Mouse (Mus musculus) CH12.LX (cell line): Measurements from ENCODE around the gene Tbc1d9. TPM values are rescaled to one million over a fixed set of nuclear protein-coding genes. Genes with fewer than 3 reads are reported as not detected.

Experiments used
- DNase-seq: peaks from one replicate; pipeline ENCODE4 v3.0.0-alpha.2; 2013; ENCODE audit errors: extremely low read depth
- H3K27ac ChIP-seq: 2 replicates; pipeline ENCODE4 v1.5.1; 2012; ENCODE audit warnings: low read depth, mild to moderate bottlenecking, control low read depth, moderate library complexity; ENCODE audit not compliant: insufficient read depth
- H3K27me3 ChIP-seq: replicated peaks from 2 replicates; pipeline ENCODE3; 2012; ENCODE audit warnings: inconsistent platforms
- H3K36me3 ChIP-seq, 2 experiments: replicated peaks in 1 of 2; 2 replicates each; pipeline versions ENCODE3 to v1.6.1; 2012; ENCODE audit warnings: inconsistent platforms in 1 of 2, low read length in 1 of 2, mild to moderate bottlenecking in 1 of 2, mixed read lengths in 1 of 2, moderate library complexity in 1 of 2; ENCODE audit not compliant: control insufficient read depth in 1 of 2, insufficient read depth in 1 of 2
- H3K4me1 ChIP-seq, 2 experiments: 2 replicates each; pipeline ENCODE4 v1.6.1; 2012; ENCODE audit warnings: inconsistent platforms in 1 of 2, moderate library complexity in 1 of 2; ENCODE audit not compliant: insufficient read depth in 2 of 2, control insufficient read depth in 1 of 2
- H3K4me2 ChIP-seq: 2 replicates; pipeline ENCODE4 v1.6.1; 2012; ENCODE audit warnings: low read depth, mild to moderate bottlenecking, control low read depth; ENCODE audit not compliant: poor library complexity, insufficient read depth, severe bottlenecking
- H3K4me3 ChIP-seq, 3 experiments: fragments of 150-350 bp in 1 of 3; sonication (generic) in 1 of 3; replicated peaks in 1 of 3; 2 replicates each; pipeline versions ENCODE3 to v1.5.1; 2011 to 2012; ENCODE audit warnings: low read depth in 2 of 3, low read length in 2 of 3, mild to moderate bottlenecking in 2 of 3, moderate library complexity in 2 of 3, control low read depth in 1 of 3, improper control_type of control experiment in 1 of 3, inconsistent platforms in 1 of 3, mixed read lengths in 1 of 3; ENCODE audit not compliant: poor library complexity in 1 of 3
- H3K79me2 ChIP-seq: replicated peaks from 2 replicates; pipeline ENCODE4 v1.6.1; 2012; ENCODE audit warnings: mild to moderate bottlenecking, moderate library complexity; ENCODE audit not compliant: control insufficient read depth, poor library complexity, insufficient read depth, severe bottlenecking; ENCODE audit errors: extremely low read depth
- H3K9ac ChIP-seq: 2 replicates; pipeline ENCODE4 v1.6.1; 2012; ENCODE audit warnings: low read depth, mild to moderate bottlenecking, control low read depth, moderate library complexity; ENCODE audit not compliant: insufficient read depth
- H3K9me3 ChIP-seq: replicated peaks from 2 replicates; pipeline ENCODE3; 2012; ENCODE audit warnings: low read length, inconsistent platforms, mixed read lengths
- BHLHE40 ChIP-seq: IDR thresholded peaks from 2 replicates; pipeline ENCODE4 v1.6.1; 2011; ENCODE audit warnings: mild to moderate bottlenecking, low read depth, low read length, improper control_type of control experiment
- CHD1 ChIP-seq: IDR thresholded peaks from 2 replicates; pipeline ENCODE4 v1.6.1; 2012; ENCODE audit warnings: low read depth, low read length, improper control_type of control experiment, inconsistent platforms
- CTCF ChIP-seq, 2 experiments: IDR thresholded peaks in 1 of 2; conservative IDR thresholded peaks in 1 of 2; 2 replicates each; pipeline ENCODE4 v1.5.1; 2011 to 2012; ENCODE audit warnings: low read depth in 2 of 2, low read length in 2 of 2, improper control_type of control experiment in 1 of 2, inconsistent platforms in 1 of 2, mild to moderate bottlenecking in 1 of 2, moderate library complexity in 1 of 2
- E2F4 ChIP-seq: IDR thresholded peaks from 2 replicates; pipeline ENCODE4 v1.6.1; 2011; ENCODE audit warnings: low read depth, low read length, improper control_type of control experiment; ENCODE audit not compliant: insufficient replicate concordance
- ETS1 ChIP-seq: conservative IDR thresholded peaks from 2 replicates; pipeline ENCODE4 v1.6.1; 2012; ENCODE audit warnings: low read depth, mild to moderate bottlenecking, inconsistent platforms, low read length, improper control_type of control experiment, moderate library complexity
- JUN ChIP-seq: IDR thresholded peaks from 2 replicates; pipeline ENCODE4 v1.6.1; 2011; ENCODE audit warnings: low read depth, mild to moderate bottlenecking, low read length, improper control_type of control experiment, moderate library complexity; ENCODE audit not compliant: insufficient read depth
- KAT2A ChIP-seq: IDR thresholded peaks from 2 replicates; pipeline ENCODE4 v1.6.1; 2012; ENCODE audit warnings: low read length, improper control_type of control experiment, inconsistent platforms; ENCODE audit not compliant: insufficient replicate concordance
- MAFK ChIP-seq: IDR thresholded peaks from 2 replicates; pipeline ENCODE4 v1.6.1; 2011; ENCODE audit warnings: low read length, improper control_type of control experiment; ENCODE audit not compliant: insufficient replicate concordance
- MAX ChIP-seq: IDR thresholded peaks from 2 replicates; pipeline ENCODE4 v1.6.1; 2011; ENCODE audit warnings: low read length, improper control_type of control experiment
- MEF2A ChIP-seq: IDR thresholded peaks from 2 replicates; pipeline ENCODE4 v1.6.1; 2014; ENCODE audit warnings: low read depth, mild to moderate bottlenecking, inconsistent platforms, low read length, improper control_type of control experiment, borderline replicate concordance
- MYC ChIP-seq: IDR thresholded peaks from 2 replicates; pipeline ENCODE4 v1.6.1; 2011; ENCODE audit warnings: low read depth, mild to moderate bottlenecking, improper control_type of control experiment, low read length
- NRF1 ChIP-seq: IDR thresholded peaks from 2 replicates; pipeline ENCODE4 v1.6.1; 2014; ENCODE audit warnings: low read depth, mild to moderate bottlenecking, inconsistent platforms, low read length, improper control_type of control experiment, moderate library complexity
- POLR2AphosphoS2 ChIP-seq: IDR thresholded peaks from 2 replicates; pipeline ENCODE4 v1.6.1; 2011; ENCODE audit warnings: low read depth, low read length, improper control_type of control experiment
- RCOR1 ChIP-seq: conservative IDR thresholded peaks from 2 replicates; pipeline ENCODE4 v1.6.1; 2012; ENCODE audit warnings: low read depth, mild to moderate bottlenecking, inconsistent platforms, low read length, improper control_type of control experiment
- SIN3A ChIP-seq: IDR thresholded peaks from 2 replicates; pipeline ENCODE4 v1.6.1; 2012; ENCODE audit warnings: low read length, improper control_type of control experiment, inconsistent platforms
- SMC3 ChIP-seq: IDR thresholded peaks from 2 replicates; pipeline ENCODE4 v1.6.1; 2011; ENCODE audit warnings: low read depth, low read length, improper control_type of control experiment
- TBP ChIP-seq: conservative IDR thresholded peaks from 2 replicates; pipeline ENCODE4 v1.6.1; 2011; ENCODE audit warnings: low read depth, low read length, improper control_type of control experiment
- USF2 ChIP-seq: conservative IDR thresholded peaks from 2 replicates; pipeline ENCODE4 v1.6.1; 2011; ENCODE audit warnings: low read depth, low read length, improper control_type of control experiment
- ZNF384 ChIP-seq: IDR thresholded peaks from 2 replicates; pipeline ENCODE4 v1.6.1; 2012; ENCODE audit warnings: low read depth, low read length, improper control_type of control experiment, inconsistent platforms
- dilution Hi-C: fragments of 300-500 bp; cut with MboI; formaldehyde crosslinking; loops from 2 replicates; pipeline ENCODE4 v1.14.3; 2020; ENCODE audit warnings: low sequenced_read_pairs; ENCODE audit not compliant: extremely low pct_unique_long_range_greater_than_20kb, extremely low pct_ligation_motif_present
- in situ Hi-C: fragments of 300-500 bp; cut with MboI; formaldehyde crosslinking; loops from 3 replicates; pipeline ENCODE4 v1.14.3; 2019; ENCODE audit warnings: low sequenced_read_pairs, low pct_ligation_motif_present, low pct_unique_long_range_greater_than_20kb, mixed read lengths
- polyA plus RNA-seq: library from polyadenylated mRNA; unstranded; fragments of >175 nt; gene quantifications from 2 replicates; pipeline ENCODE4 v1.2.1, GENCODE M21; 2012; ENCODE audit warnings: low read depth; ENCODE audit not compliant: insufficient read length
- total RNA-seq, 2 experiments: library from RNA; depleted of rRNA; stranded (reverse); fragments of 300-350 nt in 1 of 2; fragments of >200 nt in 1 of 2; gene quantifications; 2 replicates each; pipeline ENCODE4 v1.2.3; 2012 to 2014

The Tbc1d9 gene
- total and polyA plus RNA-seq, 3 experiments, result 1.3 to 5.0 (median 1.6) TPM

GRCm38 (mm10) chr8:83278431-83278830, 113.3 kb downstream of the Tbc1d9 start:
- in situ Hi-C loops, result no loop called here
- Histone ChIP-seq H3K4me2 (no peak overlapping the region), H3K27me3 (no peaks in the 10 kb centered on the region), H3K4me3 (no peak overlapping the region), H3K27ac (no peak overlapping the region), H3K9ac (no peak overlapping the region), H3K36me3 (no peaks in the 10 kb centered on the region), H3K9me3 (no peaks in the 10 kb centered on the region)
- dilution Hi-C loops, result no loop called here
- DNase-seq, result no peak
- no peak for TF ChIP-seq SMC3
- TF ChIP-seq CHD1, result no peak
- no peak for TF ChIP-seq MAFK
- no peak for TF ChIP-seq USF2
- TF ChIP-seq RCOR1, result no peak
- no peak for TF ChIP-seq ETS1
- TF ChIP-seq MYC, result no peak
- TF ChIP-seq E2F4, result no peak
- TF ChIP-seq CTCF (conservative IDR thresholded peaks at IDR 0.05 in 1 of 2, IDR thresholded peaks at IDR 0.05 in 1 of 2; ENCODE audit: low read depth in 2 of 2, low read length in 2 of 2), result no peak
- no peak for TF ChIP-seq ZNF384
- TF ChIP-seq NRF1, result no peak
- TF ChIP-seq POLR2AphosphoS2, result no peak
- TF ChIP-seq KAT2A, result no peak
- TF ChIP-seq MAX, result no peak
- TF ChIP-seq, all 38 proteins: peak for 0
- no peaks in the 10 kb centered on the region for H3K79me2 ChIP-seq
- peaks cover 0 to 6% of the 10 kb centered on the region in 2 experiments; a peak in 2 of 4 replicates for H3K4me1 ChIP-seq

- Histone ChIP-seq H3K4me1 (peaks cover 2 to 4% of the 10 kb centered on the region in 2 experiments; a peak in 1 of 4 replicates), H3K27me3 (no peaks in the 10 kb centered on the region), H3K4me2 (no peak overlapping the region), H3K79me2 (no peaks in the 10 kb centered on the region), H3K4me3 (no peak overlapping the region), H3K9me3 (no peaks in the 10 kb centered on the region), H3K36me3 (no peaks in the 10 kb centered on the region), H3K27ac (no peak overlapping the region), H3K9ac (no peak overlapping the region)
- dilution Hi-C loops (no loop called here), in situ Hi-C loops (no loop called here)
- no peak for DNase-seq
- TF ChIP-seq TBP, result no peak
- no peak for TF ChIP-seq MEF2A
- TF ChIP-seq JUN, result no peak
- no peak for TF ChIP-seq BHLHE40
- no peak for TF ChIP-seq SIN3A
- TF ChIP-seq ETS1, result no peak
Measured at GRCm38 (mm10) chr8:83285391-83285790, 120.2 kb downstream of the Tbc1d9 start.
